Mouse (Mus musculus): ENCODE measurements around the gene 1600012H06Rik.

1600012H06Rik gene

DNA sequence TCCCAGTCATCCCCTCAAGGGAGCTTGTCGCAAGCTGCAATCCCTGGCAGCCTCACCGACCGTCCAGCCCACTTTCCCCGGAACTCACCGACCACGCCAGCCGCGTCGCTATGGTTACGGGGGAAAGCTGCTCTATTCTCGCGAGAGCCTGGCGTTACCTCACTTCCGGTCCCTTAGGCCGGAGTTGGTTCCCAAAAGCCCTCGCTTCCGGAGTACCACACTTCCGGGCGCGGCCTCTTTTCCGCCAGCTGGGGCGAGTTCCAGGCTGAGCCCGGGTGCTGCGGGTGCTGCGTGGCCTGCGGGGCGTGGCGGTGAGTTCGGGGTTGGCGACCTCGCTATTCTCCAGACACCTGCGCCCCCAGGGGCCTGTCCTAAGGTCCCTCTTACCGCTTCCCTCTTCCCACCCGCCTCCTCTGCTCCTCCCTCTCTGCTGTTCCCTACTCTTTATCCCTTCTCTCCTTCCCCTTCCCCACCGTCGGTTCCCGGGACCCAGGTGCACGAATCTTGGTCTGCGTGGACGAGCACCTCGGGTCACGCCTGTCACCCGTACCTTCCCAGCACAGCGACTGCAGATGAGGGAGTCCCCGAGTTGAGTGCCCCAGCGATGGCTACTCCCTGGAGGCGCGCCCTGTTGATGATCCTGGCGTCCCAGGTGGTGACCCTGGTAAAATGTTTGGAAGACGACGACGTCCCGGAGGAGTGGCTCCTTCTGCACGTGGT lies at the start of gene 1600012H06Rik, which contains the start of gene Wdr27:
1600012H06Rik (plus strand) TSS at position 176 of the 720 bp plus-strand sequence.
Wdr27 (minus strand) TSS at position 150 of the 720 bp plus-strand sequence.
- WGBS, result under 1% methylated on average over 54 of the region's 54 CpGs

DNA sequence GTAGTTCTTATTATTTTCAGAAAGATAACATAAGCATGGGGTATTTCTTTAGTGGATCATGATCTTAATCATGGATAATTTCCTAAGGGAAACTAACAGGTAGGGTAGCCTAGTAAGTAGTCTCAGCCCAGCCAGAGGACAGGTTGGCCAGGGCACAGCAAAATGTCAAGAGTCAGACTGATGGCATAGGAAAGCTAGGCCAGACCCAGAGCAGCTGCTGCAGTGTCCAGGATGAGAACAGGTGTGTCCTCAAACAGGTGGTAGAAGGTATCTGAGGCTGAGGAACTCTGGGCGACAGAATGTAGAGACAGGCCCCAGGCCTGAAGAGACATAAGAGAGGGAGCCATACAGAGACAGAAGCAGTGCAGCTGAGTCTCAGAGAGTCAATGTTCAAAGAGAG lies 44.0 kb upstream of the 1600012H06Rik start:
- 89% methylated on average over 1 of the region's 1 CpGs for WGBS

DNA sequence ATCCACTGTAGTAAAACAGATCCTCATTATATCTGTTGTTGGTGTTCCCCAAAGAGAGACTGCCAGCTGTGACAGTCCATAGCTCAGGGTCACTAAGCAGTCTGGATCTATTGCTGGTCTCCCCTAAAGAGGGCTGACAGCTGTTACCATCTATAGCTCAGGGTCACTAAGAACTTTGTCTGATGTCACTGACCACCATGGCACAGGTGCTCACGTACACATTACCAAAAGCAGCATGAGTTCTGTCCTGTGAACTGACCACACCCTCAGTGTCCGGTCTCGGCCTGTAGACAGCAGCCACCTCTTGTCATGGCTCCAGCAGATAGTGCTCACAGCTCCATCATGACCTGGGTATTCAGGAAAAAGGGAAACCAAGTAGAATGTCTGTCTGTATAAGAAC lies 39.8 kb upstream of the 1600012H06Rik start:
- WGBS, result 92% methylated on average over 3 of the region's 3 CpGs

DNA sequence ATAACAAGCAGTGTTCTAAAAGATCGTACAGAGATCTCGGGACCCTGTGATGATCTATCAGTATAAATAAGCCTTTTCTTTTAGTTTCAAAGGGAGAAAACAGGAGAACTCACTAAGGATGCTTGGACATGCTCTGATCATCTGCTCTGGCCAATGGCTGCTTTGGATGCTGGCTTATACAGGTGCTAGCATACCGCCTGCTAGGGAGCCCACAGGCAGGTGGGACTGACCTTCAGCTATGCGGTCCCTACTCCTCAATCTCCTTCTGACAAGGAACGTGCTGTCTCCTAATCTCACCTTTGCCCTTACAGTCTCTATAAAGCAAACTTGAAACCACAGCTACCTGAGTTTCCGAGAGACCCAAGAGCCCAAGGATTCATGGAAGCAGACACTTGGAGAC lies 38.8 kb upstream of the 1600012H06Rik start:
- whole genome bisulfite sequencing, result 93% methylated on average over 6 of the region's 6 CpGs

DNA sequence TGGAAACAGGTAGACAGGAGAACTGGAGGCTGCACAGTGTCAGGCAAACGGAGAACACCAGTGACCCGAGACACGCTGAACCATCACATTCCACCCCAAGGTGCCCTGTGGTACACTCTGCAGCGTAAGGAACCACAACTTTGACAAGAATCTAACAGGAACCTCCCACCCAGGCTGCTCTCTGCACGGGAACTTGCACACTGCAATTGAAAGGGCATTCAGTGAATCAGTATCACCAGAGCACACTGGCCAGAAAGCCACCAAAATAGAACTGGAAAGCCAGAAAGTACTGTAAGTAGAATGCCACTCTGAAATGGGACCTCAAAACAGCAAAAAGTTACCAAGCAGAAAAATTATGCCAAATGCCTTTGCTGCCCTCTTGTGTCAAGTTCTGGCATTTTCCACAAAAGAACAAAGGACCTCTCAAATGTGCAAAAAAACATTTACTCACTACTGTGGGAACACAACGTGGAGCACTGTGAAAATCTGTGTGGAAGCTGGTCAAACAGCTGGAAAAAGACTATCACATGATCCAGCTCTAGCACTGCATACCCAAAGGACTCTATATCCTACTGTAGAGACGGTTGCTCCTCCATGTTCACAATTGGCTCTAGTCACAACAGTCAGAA lies 38.2 kb upstream of the 1600012H06Rik start:
- WGBS, result 46% methylated on average over 7 of the region's 7 CpGs

DNA sequence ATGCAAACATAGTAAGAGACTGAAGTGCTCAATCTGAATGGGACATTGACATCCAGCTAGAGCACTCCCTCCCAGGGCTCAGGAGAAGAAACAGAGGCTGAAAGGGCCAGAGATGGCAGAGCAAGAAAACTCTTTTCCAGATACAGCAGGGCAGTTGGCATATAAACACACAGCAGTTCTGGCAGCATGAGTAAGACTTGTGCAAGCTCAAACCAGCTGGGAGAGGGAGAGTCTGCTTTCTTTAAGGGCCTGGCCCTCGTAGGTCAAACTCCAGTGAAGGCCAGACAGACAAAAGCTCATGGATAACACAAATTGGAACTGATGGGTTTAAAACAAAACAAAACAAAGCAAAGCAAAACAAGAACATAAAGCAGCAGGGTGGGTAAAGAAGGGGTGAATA lies 36.4 kb upstream of the 1600012H06Rik start:
- WGBS, result 75% methylated on average over 1 of the region's 1 CpGs

DNA sequence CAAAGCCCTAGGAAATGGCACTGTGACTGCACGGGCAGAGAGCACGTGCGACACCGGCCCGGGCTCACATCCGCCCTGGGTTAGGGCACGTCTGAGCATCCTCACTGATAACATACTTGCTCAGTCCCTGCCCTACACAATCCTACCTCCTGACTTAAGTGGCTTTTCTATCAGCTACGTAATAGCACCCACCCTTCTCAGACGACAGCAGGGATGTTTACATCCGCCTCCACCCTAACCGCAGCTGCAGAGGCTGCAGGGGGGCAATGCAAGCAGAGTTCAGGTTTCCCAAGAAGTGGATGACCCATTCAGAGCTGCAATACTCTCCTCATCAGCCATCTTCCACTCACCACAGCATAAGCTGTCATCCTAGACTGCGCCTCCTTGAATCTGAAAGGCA lies 35.8 kb upstream of the 1600012H06Rik start:
- 87% methylated on average over 12 of the region's 12 CpGs for WGBS

DNA sequence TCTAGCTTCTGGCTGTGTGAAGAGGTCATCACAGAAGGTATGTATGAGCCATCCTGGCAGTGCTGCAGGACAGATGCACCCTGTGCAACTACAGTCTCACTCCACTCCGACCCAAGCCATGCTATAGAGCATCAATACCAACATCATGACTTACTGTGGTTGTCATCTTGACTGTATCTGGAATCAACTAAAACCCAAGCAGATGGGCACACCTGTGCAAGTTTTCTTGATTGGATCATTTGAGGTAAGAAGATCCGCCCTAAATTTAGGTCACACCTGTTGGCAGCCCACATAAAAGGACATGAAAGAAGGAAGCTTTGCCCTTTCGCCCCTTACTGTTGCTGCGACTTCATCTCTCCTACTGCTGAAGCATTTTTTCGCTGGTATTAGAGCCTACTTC lies 33.7 kb upstream of the 1600012H06Rik start:
- 91% methylated on average over 5 of the region's 5 CpGs for WGBS

DNA sequence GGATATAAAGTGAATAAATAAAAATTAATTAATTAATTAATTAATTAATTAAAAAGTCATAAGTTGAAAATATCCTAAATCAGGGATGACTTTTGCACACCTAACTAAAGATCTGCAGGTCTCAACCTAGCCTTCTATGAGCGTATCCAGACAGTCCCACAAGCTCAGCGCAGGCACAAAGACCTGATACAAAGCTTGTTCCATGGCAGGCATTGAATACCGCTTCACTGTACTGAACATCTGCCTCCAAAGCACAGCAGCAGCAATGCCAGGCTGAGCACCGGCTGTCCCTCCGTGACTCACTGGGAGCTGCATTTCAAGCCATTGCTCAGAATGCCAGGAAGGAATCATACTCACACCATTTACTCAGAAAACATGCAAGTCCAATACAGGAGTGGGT lies 32.2 kb upstream of the 1600012H06Rik start:
- 73% methylated on average over 5 of the region's 5 CpGs for WGBS

DNA sequence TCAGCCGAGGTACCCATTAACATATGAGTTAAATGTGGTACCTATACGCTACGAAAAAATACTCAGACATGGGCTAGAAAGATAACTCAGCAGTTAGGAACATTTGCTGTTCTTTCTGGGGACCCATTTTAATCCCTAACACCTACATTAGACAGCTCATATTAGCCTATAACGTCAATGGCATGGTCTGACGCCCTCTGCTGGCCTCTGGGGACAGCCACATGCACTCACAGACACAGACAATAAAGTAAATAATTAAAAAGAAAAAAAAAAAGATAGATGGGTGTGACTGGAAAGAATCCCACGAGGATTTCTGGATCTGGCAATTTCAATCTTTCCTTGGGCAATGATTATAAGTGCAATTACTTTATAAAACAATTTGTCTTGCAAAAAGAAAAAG lies 30.6 kb upstream of the 1600012H06Rik start:
- WGBS, result 65% methylated on average over 6 of the region's 6 CpGs

DNA sequence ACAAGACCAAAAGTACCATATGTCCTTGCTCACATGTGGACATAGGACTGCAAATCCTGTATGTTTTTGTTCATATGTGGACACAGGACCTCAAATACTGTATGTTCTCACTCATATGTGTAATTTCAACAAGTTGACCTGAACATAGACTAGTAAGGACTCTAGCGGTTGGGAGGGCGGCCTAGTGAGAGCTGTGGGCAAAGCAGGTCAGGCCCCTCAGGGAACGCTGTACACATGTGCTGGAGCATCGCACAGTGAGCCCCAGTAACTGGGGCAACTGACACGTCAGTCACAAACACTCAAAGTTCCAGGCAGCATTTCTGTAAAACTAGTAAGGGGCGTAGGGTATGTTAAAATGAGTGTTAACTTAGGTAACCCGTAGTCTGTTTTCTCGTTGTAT lies 30.0 kb upstream of the 1600012H06Rik start:
- WGBS, result 96% methylated on average over 8 of the region's 8 CpGs

DNA sequence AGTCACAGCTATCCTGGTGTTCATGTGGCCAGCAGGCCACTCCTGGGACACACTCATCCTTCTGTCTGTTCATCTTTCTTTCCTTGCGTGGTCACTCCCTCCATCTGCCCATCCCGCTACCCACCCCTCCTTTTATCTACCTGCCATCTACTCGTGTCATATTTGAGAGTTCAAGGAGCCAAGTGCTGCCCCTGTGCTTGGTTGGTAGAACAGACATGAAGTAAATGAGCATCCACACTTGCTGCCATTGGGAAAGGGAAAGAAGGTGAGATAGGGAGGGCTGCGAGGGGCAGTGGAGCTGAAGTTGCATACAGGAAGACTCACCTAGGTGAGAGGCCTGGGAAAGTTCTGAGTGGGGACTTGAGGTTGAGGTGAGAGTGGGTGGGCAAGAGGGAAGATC lies 28.6 kb upstream of the 1600012H06Rik start:
- 92% methylated on average over 4 of the region's 4 CpGs for WGBS

DNA sequence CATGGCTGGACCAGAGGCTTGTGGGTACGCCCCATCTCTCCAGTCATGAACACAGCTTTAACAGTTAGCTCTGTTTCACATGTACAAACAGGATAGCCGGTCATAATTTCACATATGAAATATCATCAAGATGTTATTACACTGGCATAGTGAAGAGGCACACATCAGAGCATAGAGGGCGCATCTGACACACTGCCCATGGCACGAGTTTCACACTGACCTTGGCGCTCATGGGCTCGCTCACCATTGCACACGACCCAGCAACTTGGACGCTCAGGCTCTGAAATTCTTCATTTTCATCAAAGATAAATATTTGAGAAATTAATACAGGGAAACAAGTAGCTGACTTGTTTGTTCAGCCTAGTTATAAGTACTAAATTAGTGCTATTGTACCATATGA lies 25.1 kb upstream of the 1600012H06Rik start:
- WGBS, result 89% methylated on average over 8 of the region's 8 CpGs

DNA sequence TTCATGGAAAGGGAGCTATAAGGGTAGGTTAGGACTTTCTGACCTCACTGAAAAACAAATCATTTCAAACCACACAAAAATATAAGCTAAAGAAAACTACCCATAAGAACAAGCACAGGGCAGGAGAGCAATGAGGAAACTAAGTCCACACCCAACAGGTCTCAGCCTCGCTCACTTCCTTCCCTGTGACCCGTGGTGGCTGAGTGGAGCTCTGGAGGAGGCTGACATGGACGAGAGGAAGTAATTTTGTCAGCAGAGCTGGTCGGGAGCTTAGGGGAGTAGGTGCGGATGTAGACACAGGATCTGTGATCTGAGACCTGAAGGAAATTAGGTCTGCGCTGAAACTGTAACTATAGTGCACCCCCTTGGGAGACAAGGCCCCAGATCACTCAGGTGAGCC lies 21.4 kb upstream of the 1600012H06Rik start:
- 71% methylated on average over 6 of the region's 6 CpGs for WGBS

DNA sequence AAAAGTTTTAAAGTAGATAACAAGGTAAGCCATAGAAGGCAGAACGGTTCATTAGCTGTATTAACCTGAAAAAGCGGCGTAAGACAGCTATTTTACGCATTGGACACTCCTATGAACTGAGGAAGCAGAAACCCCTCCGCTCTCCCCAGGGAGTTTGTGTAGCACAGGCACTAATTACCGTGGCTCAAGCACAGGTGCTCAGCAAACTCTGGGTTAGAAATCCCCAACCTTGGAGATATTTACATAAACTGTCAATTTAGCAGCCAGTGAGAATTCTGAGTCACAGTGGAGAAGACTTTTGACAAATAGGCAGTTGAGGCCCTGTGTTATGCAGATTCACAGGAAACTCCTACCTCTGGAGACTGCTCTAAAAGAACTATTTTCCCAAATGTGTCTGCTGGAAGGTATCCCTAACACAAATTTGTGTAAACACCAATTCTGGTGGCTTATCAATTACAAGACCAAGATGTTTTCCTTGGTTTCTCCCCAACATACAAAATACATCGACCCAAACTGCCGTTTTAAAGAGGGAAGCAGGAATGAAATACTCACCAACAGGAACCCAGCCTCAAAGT lies 15.3 kb upstream of the 1600012H06Rik start:
- WGBS, result 89% methylated on average over 8 of the region's 8 CpGs

DNA sequence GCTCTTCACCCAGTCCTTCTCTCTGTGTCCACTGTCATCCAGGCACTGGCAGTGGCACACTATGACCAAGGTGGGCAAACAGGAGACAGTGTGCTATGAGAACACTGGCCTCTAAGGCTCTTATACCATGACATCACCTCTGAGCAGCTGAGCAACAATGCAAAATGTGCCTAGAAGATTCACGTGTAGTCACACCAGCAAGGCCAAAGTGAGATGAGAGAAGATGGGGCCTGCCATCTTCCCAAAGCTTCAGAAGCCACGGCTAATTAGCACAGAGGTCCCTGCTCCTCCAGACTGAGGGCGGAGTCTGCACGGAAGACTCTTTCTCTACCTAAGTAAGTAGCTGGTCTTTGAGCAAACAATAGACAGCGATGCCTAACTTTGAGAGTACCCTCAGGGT lies 14.4 kb upstream of the 1600012H06Rik start:
- 76% methylated on average over 5 of the region's 5 CpGs for WGBS

DNA sequence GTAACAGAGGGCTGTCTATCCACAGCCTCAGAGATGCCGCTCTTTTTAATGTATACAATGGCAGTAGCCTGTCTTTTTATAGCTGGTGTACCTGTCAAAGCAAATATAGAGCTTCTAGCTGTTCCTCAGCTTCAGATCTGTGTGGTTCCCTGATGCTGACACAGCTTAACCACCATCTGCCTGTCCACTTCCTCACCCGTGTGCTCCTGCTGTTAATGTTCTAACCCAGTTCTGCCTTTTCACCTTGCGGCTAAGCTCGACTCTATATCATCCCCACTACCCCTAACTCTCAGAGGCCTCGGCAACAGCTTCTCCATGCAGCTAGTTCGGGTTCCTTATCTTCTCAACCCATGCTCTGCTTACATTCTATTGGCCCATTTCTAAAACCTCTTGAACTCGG lies 12.3 kb upstream of the 1600012H06Rik start:
- 88% methylated on average over 7 of the region's 7 CpGs for WGBS

DNA sequence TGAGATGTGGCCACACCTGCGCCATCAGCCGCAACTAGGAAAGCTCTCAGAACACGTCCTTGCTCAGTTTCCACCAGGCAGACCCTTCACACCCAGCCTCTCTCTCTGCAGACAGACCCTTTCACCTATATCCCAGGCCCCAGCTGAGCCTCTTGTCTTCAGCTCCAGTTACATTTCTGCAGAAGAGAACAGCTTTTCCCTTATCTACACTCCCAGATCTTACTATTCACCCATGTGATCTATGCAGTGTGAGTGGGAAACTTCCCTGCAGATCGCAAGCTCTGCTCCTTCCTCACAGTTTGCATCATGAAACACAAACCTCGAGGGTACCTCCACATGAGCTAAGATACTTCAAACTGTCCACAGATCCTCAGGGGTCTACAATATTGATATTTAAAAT lies 11.5 kb upstream of the 1600012H06Rik start:
- WGBS, result 89% methylated on average over 5 of the region's 5 CpGs

DNA sequence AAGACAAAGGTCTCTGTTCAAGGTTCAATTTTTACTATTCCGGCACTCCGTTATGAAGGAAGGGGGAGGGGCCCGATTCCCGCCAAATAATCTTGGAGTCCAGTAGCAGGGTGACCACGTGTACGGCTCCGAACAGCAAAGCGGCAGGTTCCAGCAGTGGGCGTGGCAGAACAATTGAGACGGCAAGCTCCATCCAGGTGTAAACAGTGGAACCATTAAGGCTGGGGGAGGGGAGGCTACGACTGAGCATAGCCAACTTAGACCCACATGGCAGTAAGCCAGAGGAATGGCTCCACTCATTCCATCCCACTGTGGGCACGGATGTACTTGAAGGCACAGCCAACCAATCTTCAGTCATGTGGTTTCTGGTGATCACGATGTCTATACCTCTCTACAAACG lies 7.7 kb upstream of the 1600012H06Rik start:
- 79% methylated on average over 14 of the region's 14 CpGs for WGBS

DNA sequence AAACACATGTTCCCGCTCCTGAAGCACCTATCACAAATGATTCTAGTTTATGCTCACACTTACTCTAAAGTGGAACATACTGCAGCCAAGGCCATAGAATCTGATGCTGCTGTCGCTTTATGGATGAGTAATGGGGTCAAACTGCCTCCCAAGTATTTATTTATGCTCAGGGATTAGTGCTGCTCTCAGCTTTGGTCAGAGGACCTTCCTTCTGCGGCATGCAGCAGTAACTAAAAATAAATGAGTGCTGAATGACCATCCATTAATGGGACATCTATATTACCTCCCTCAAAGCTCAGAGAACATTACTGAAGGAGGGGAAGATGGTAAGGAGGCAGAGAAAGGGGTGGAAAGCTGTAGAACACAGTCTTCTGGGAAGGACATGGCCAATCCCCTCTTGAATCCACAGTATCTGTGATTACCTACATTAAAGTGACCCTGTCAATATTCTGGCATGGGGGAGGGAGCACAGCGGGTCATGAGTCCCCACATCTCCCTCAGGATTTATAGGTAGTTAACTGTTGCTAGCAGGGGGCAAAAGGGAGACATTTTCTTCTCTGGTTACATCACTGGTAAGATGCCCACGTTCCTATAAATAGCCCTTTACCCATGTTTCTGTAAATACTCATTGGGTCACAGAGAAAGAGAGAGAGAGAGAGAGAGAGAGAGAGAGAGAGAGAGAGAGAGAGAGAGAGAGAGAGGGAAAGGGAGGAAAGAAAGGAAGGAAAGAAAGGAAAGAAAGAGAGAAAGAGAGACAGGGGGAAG lies 7.0 kb upstream of the 1600012H06Rik start:
- WGBS, result 71% methylated on average over 5 of the region's 5 CpGs

DNA sequence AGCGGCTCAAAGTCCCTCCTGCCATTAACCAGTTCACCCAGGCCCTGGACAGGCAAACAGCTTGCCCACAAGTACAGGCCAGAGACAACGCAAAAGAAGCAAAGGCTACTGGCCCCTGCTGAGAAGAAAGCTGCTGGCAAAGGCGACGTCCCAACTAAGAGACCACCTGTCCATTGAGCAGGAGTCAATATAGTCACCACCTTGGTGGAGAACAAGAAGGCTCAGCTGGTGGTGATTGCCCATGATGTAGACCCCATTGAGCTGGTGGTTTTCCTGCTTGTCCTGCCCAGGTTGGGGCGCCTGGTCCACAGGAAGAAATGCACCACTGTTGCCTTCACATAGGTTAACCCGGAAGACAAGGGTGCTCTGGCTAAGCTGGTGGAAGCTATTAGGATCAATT lies 803 bp upstream of the 1600012H06Rik start:
- 61% methylated on average over 6 of the region's 6 CpGs for WGBS

DNA sequence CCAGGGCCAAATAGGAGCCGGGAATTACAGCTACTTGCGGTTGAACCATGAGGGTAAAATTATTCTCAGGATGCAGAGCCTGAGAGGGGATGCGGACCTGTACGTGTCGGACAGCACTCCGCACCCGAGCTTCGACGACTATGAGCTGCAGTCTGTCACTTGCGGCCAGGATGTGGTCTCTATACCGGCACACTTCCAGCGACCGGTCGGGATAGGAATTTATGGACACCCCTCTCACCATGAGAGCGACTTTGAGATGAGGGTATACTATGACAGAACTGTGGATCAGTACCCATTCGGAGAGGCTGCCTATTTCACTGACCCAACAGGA lies 710 bp downstream of the 1600012H06Rik start:
- WGBS, result 9% methylated on average over 16 of the region's 16 CpGs

DNA sequence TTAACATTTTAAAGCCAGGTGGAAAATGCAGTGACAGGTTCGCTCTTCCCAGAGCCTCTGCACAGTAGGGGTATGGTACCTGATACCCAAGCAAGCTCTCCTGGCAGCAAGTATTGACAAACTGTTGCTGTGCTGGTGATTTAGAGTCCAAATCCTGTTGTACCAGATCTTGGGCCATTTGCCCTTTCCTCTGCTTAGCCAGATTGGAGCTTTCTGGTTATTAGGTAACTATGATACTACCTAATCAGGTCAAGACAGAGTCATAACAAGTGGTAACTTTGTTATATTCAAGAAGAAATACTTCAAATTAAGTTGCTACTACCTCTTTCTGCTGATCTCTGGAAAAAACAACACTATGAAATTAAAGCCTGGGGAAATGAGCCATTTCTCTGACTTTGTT lies 1.6 kb downstream of the 1600012H06Rik start:
- 93% methylated on average over 1 of the region's 1 CpGs for WGBS
